Mouse (Mus musculus) cortical plate, adult 2 months (tissue): ENCODE results near the gene Smim14. TPM values are rescaled to one million over a fixed set of nuclear protein-coding genes. Genes with fewer than 3 reads are reported as not detected.
"Not testable (repeated sequence)": the region's sequence is repeated elsewhere in the genome, so short reads cannot be mapped to it uniquely, and the experiment has no call there.

Experiments
- H3K27ac ChIP-seq: fragments of 200-500 bp; 2 replicates; pipeline ENCODE4 v1.5.1; 2012; ENCODE audit warnings: low read length, control low read depth, inconsistent platforms; ENCODE audit not compliant: insufficient read depth
- H3K4me1 ChIP-seq: fragments of 200-500 bp; 2 replicates; pipeline ENCODE4 v1.6.1; 2011; ENCODE audit warnings: low read length; ENCODE audit not compliant: control insufficient read depth, insufficient read depth
- H3K4me3 ChIP-seq: fragments of 200-500 bp; 2 replicates; pipeline ENCODE4 v1.5.1; 2011; ENCODE audit warnings: mild to moderate bottlenecking, low read length, control low read depth; ENCODE audit not compliant: insufficient read depth
- CTCF ChIP-seq: fragments of 200-500 bp; IDR thresholded peaks from 2 replicates; pipeline ENCODE4 v1.5.1; 2011; ENCODE audit warnings: mild to moderate bottlenecking, control low read depth, low read length; ENCODE audit not compliant: insufficient read depth; ENCODE audit errors: extremely low read depth
- POLR2A ChIP-seq: fragments of 200-500 bp; IDR thresholded peaks from 2 replicates; pipeline ENCODE4 v1.6.1; 2011; ENCODE audit warnings: mild to moderate bottlenecking, low read length, control low read depth; ENCODE audit not compliant: insufficient read depth; ENCODE audit errors: extremely low read depth
- polyA plus RNA-seq: library from polyadenylated mRNA; depleted of rRNA; stranded (reverse); fragments of >200 nt; gene quantifications from 2 replicates; pipeline ENCODE4 v1.2.3, GENCODE M21; 2012

The Smim14 gene
- polyA plus RNA-seq, 1 experiment = 154 TPM

- no peak overlapping the region for H3K27ac ChIP-seq
- no peak overlapping the region for H3K4me3 ChIP-seq
- 0 out of 2 replicates have a peak, but pooled peaks cover 2% of the 10 kb centered on the region for H3K4me1 ChIP-seq
- TF ChIP-seq CTCF (no peak), POLR2A (no peak)
Measured at GRCm38 (mm10) chr5:65543491-65543890, 6.5 kb upstream of the Smim14 start.

DNA sequence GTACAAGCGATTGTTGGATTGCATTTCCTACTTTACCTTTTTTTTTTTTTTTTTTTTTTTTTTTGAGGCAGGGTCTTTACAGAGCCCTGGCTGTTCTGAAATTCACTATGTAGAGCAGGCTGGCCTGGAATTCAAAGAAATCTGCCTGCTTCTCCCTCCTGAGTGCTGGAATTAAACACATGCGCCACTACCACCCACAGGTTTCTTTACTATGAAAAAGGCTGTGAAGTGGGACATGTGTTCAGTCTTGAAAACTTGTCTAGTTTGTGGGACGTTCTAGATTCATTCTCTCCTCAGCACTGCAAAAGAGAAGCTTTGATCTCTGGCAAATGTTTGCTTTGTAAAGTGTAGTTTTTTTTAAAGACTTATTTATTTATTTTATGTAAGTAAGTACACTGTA, 4.9 kb upstream of the Smim14 start:
- H3K27ac ChIP-seq = no peak overlapping the region
- 0 out of 2 replicates have a peak, but pooled peaks cover 2% of the 10 kb centered on the region for H3K4me1 ChIP-seq
- TF ChIP-seq CTCF (no peak), POLR2A (no peak)
- H3K4me3 ChIP-seq = no peak overlapping the region

GRCm38 (mm10) chr5:65539786-65540185, 2.8 kb upstream of the Smim14 start:
- H3K4me1 ChIP-seq = 0 out of 2 replicates have a peak, but pooled peaks cover 2% of the 10 kb centered on the region
- TF ChIP-seq CTCF (no peak), POLR2A (no peak)
- H3K4me3 ChIP-seq = no peak overlapping the region
- no peak overlapping the region for H3K27ac ChIP-seq

- Histone ChIP-seq H3K27ac (no peak overlapping the region), H3K4me1 (0 out of 2 replicates have a peak, but pooled peaks cover 2% of the 10 kb centered on the region), H3K4me3 (peak overlapping the region; percentile 7; the same call in 1 of the 2 replicates)
- no peak for TF ChIP-seq POLR2A
Measured at GRCm38 (mm10) chr5:65538829-65539228, 1.8 kb upstream of the Smim14 start.

GRCm38 (mm10) chr5:65538121-65538520, 1.1 kb upstream of the Smim14 start:
- TF ChIP-seq CTCF (no peak), POLR2A (no peak)
- no peak overlapping the region; the same call in 1 of the 2 replicates for H3K27ac ChIP-seq

GRCm38 (mm10) chr5:65537420-65538071, 562 bp upstream of the Smim14 start:
- TF ChIP-seq CTCF (no peak), POLR2A (no peak)
- peak overlapping the region; percentile 96 for H3K27ac ChIP-seq
- H3K4me3 ChIP-seq = peak overlapping the region; percentile 95
- 0 out of 2 replicates have a peak, but pooled peaks cover 2% of the 10 kb centered on the region for H3K4me1 ChIP-seq

More at GRCm38 (mm10) chr5:65538121-65538520, 1.1 kb upstream of the Smim14 start:
- Histone ChIP-seq H3K4me1 (0 out of 2 replicates have a peak, but pooled peaks cover 2% of the 10 kb centered on the region), H3K4me3 (peak overlapping the region; percentile 95)

GRCm38 (mm10) chr5:65536068-65536465, 917 bp downstream of the Smim14 start:
- H3K4me3 ChIP-seq = peak overlapping the region; percentile 95
- not testable (repeated sequence) for H3K4me1 ChIP-seq, H3K27ac ChIP-seq

- TF ChIP-seq POLR2A (no peak), CTCF (no peak)
- H3K27ac ChIP-seq = no peak overlapping the region
- H3K4me1 ChIP-seq = no peaks in the 10 kb centered on the region
- H3K4me3 ChIP-seq = no peak overlapping the region
Measured at GRCm38 (mm10) chr5:65535457-65536067, 1.4 kb downstream of the Smim14 start.

GRCm38 (mm10) chr5:65534496-65534895, 2.5 kb downstream of the Smim14 start:
- Histone ChIP-seq H3K4me3 (no peak overlapping the region), H3K4me1 (no peaks in the 10 kb centered on the region), H3K27ac (no peak overlapping the region)
- TF ChIP-seq POLR2A = no peak
- TF ChIP-seq CTCF = no peak

- Histone ChIP-seq H3K4me1 (no peaks in the 10 kb centered on the region), H3K4me3 (no peak overlapping the region), H3K27ac (no peak overlapping the region)
- TF ChIP-seq POLR2A = no peak
- TF ChIP-seq CTCF = no peak
Measured at GRCm38 (mm10) chr5:65531283-65531682, 5.7 kb downstream of the Smim14 start.
